Mouse (Mus musculus): ENCODE measurements around the gene Plin5.

- no peak for TF ChIP-seq MAFK (IDR thresholded peaks at IDR 0.05; ENCODE audit: insufficient replicate concordance, low read length)
- no peak for TF ChIP-seq MAX (IDR thresholded peaks at IDR 0.05; ENCODE audit: low read length)
- no peak for TF ChIP-seq MXI1 (IDR thresholded peaks at IDR 0.05; ENCODE audit: low read depth, low read length)
- no peak for TF ChIP-seq EP300 (IDR thresholded peaks at IDR 0.05; ENCODE audit: low read length)
- TF ChIP-seq CHD2 (IDR thresholded peaks at IDR 0.05; ENCODE audit: low read length): no peak
- TF ChIP-seq POLR2A (IDR thresholded peaks at IDR 0.05; ENCODE audit: low read depth, low read length): no peak
- peak; percentile 53; the same call in 1 of the 2 replicates for TF ChIP-seq TCF12 (IDR thresholded peaks at IDR 0.05; ENCODE audit: low read depth, low read length)
- no peak for TF ChIP-seq RAD21 (IDR thresholded peaks at IDR 0.05; ENCODE audit: low read depth, low read length)
- no peak for TF ChIP-seq MAZ (IDR thresholded peaks at IDR 0.05; ENCODE audit: low read depth, low read length)
- no peak for TF ChIP-seq CTCF (conservative IDR thresholded peaks at IDR 0.05 in 1 of 2, IDR thresholded peaks at IDR 0.05 in 1 of 2; ENCODE audit: low read depth in 2 of 2, low read length in 2 of 2)
- no peak for TF ChIP-seq ZNF384 (IDR thresholded peaks at IDR 0.05; ENCODE audit: low read depth, low read length)
- TF ChIP-seq ZMIZ1 (IDR thresholded peaks at IDR 0.05; ENCODE audit: low read depth, low read length): no peak
- no peak for TF ChIP-seq ZC3H11A (IDR thresholded peaks at IDR 0.05; ENCODE audit: low read depth, low read length)
- TF ChIP-seq RCOR1 (conservative IDR thresholded peaks at IDR 0.05; ENCODE audit: low read depth, low read length): no peak
Measured at GRCm38 (mm10) chr17:56149897-56150296, 32.5 kb upstream of the Plin5 start.

Measured in CH12.LX (cell line).